Mouse (Mus musculus) midbrain, postnatal 0 days (tissue): Measurements from ENCODE around the gene Myt1l. TPM values are rescaled to one million over a fixed set of nuclear protein-coding genes. Genes with fewer than 3 reads are reported as not detected.

Experiments used
- ATAC-seq: fragments of 200-750 bp; cut with Nextera tagmentation; 2 replicates; pipeline ENCODE4 v1.8.0; 2017; ENCODE audit warnings: moderate number of reproducible peaks, mild to moderate bottlenecking, moderate TSS enrichment, moderate library complexity; ENCODE audit not compliant: low FRiP score
- DNase-seq: peaks from one replicate; pipeline ENCODE4 v3.0.0-alpha.2; 2015; ENCODE audit warnings: low spot score
- H3K27ac ChIP-seq: fragments of 300-500 bp; sonication (generic); 2 replicates; pipeline ENCODE4 v1.5.1; 2014; ENCODE audit warnings: low read depth, mild to moderate bottlenecking, low read length, mixed read lengths
- H3K27me3 ChIP-seq: fragments of 300-500 bp; sonication (generic); 2 replicates; pipeline ENCODE4 v1.6.1; 2014; ENCODE audit warnings: low read length, control low read depth, mixed read lengths; ENCODE audit not compliant: insufficient read depth
- H3K36me3 ChIP-seq: fragments of 300-500 bp; sonication (generic); 2 replicates; pipeline ENCODE4 v1.6.1; 2014; ENCODE audit warnings: low read length, control low read depth, mixed read lengths; ENCODE audit not compliant: insufficient read depth
- H3K4me1 ChIP-seq: fragments of 300-500 bp; sonication (generic); 2 replicates; pipeline ENCODE4 v1.6.1; 2014; ENCODE audit warnings: mild to moderate bottlenecking, control low read depth, antibody characterized with exemption, low read length, mixed read lengths; ENCODE audit not compliant: insufficient read depth
- H3K4me2 ChIP-seq: fragments of 300-500 bp; sonication (generic); 2 replicates; pipeline ENCODE4 v1.6.1; 2014; ENCODE audit warnings: low read depth, mild to moderate bottlenecking, low read length, mixed read lengths; ENCODE audit not compliant: poor library complexity, severe bottlenecking
- H3K4me3 ChIP-seq: fragments of 300-500 bp; sonication (generic); 2 replicates; pipeline ENCODE4 v1.5.1; 2014; ENCODE audit warnings: low read depth, mild to moderate bottlenecking, low read length, moderate library complexity
- H3K9ac ChIP-seq: fragments of 300-500 bp; sonication (generic); replicated peaks from 2 replicates; pipeline ENCODE4 v1.6.1; 2014; ENCODE audit warnings: mild to moderate bottlenecking, low read length, moderate library complexity, mixed read lengths; ENCODE audit not compliant: poor library complexity, severe bottlenecking
- H3K9me3 ChIP-seq: fragments of 300-500 bp; sonication (generic); 2 replicates; pipeline ENCODE4 v1.6.1; 2016; ENCODE audit warnings: low read length, control low read depth
- CTCF ChIP-seq: IDR thresholded peaks from 2 replicates; pipeline ENCODE4 v1.5.1; 2016; ENCODE audit warnings: antibody characterized with exemption, mild to moderate bottlenecking
- whole genome bisulfite sequencing: fragments of 180-500 bp; shearing (Covaris S2); extraction: QIAGEN DNeasy Blood & Tissue Kit; methylation state at CpG from one replicate; pipeline ENCODE4 v1.1.7; 2014; 5-methylcytosine and 5-hydroxymethylcytosine counted together
- polyA plus RNA-seq: library from polyadenylated mRNA; unstranded; fragments of >200 nt; fragmentation: Nextera tagmentation; extraction: Ambion mirVana; gene quantifications from 2 replicates; pipeline ENCODE4 v1.2.1, GENCODE M21; 2015
- total RNA-seq: library from RNA; depleted of rRNA; stranded (reverse); fragments of >200 nt; gene quantifications from 2 replicates; pipeline ENCODE4 v1.2.3, GENCODE M21; 2014

Gene Myt1l
- total and polyA plus RNA-seq, 2 experiments from 2014 or later: 104 to 223 TPM

- Histone ChIP-seq H3K9me3 (no peaks in the 10 kb centered on the region), H3K4me2 (no peak overlapping the region), H3K27ac (no peak overlapping the region), H3K9ac (no peak overlapping the region), H3K4me3 (no peak overlapping the region), H3K4me1 (no peaks in the 10 kb centered on the region), H3K36me3 (no peaks in the 10 kb centered on the region), H3K27me3 (no peaks in the 10 kb centered on the region)
- ATAC-seq (no peak), DNase-seq (no peak)
- no peak for TF ChIP-seq CTCF
- 64% methylated on average over 3 of the region's 3 CpGs for WGBS
Observed at GRCm38 (mm10) chr12:29798595-29799391, 270.6 kb downstream of the Myt1l start.

GRCm38 (mm10) chr12:29806415-29806814 is 278.2 kb downstream of the Myt1l start:
- DNase-seq (no peak), ATAC-seq (no peak)
- Histone ChIP-seq H3K27me3 (no peaks in the 10 kb centered on the region), H3K4me1 (no peaks in the 10 kb centered on the region), H3K36me3 (0 out of 2 replicates have a peak, but pooled peaks cover 7% of the 10 kb centered on the region), H3K4me2 (no peak overlapping the region), H3K27ac (no peak overlapping the region), H3K9me3 (no peaks in the 10 kb centered on the region), H3K4me3 (no peak overlapping the region), H3K9ac (no peak overlapping the region)
- WGBS: 91% methylated on average over 1 of the region's 1 CpGs
- no peak for TF ChIP-seq CTCF

GRCm38 (mm10) chr12:29809569-29810185 is 281.5 kb downstream of the Myt1l start:
- H3K4me1 ChIP-seq: no peaks in the 10 kb centered on the region
- no peak for TF ChIP-seq CTCF
- H3K4me3 ChIP-seq: no peak overlapping the region
- no peaks in the 10 kb centered on the region for H3K27me3 ChIP-seq
- no peak overlapping the region for H3K4me2 ChIP-seq
- H3K27ac ChIP-seq: no peak overlapping the region
- H3K36me3 ChIP-seq: 0 out of 2 replicates have a peak, but pooled peaks cover 9% of the 10 kb centered on the region
- DNase-seq (peak; percentile 27), ATAC-seq (0 out of 2 replicates have a peak, but pooled peaks have one; percentile 5)
- WGBS: 36% methylated on average over 12 of the region's 12 CpGs
- no peaks in the 10 kb centered on the region for H3K9me3 ChIP-seq
- no peak overlapping the region for H3K9ac ChIP-seq

GRCm38 (mm10) chr12:29815466-29815865 is 287.3 kb downstream of the Myt1l start:
- no peak overlapping the region for H3K4me3 ChIP-seq
- H3K36me3 ChIP-seq: 0 out of 2 replicates have a peak, but pooled peaks cover 3% of the 10 kb centered on the region
- WGBS: 59% methylated on average over 2 of the region's 2 CpGs
- H3K4me2 ChIP-seq: no peak overlapping the region
- TF ChIP-seq CTCF: no peak
- H3K4me1 ChIP-seq: peaks cover 4% of the 10 kb centered on the region; the same call in 1 of the 2 replicates
- H3K9me3 ChIP-seq: no peaks in the 10 kb centered on the region
- no peaks in the 10 kb centered on the region for H3K27me3 ChIP-seq
- peak overlapping the region; percentile 33; the same call in 1 of the 2 replicates for H3K27ac ChIP-seq
- DNase-seq (no peak), ATAC-seq (no peak)
- H3K9ac ChIP-seq: no peak overlapping the region

- peak overlapping the region; percentile 33 for H3K27ac ChIP-seq
- no peak for TF ChIP-seq CTCF
- no peaks in the 10 kb centered on the region for H3K9me3 ChIP-seq
- H3K36me3 ChIP-seq: 0 out of 2 replicates have a peak, but pooled peaks cover 2% of the 10 kb centered on the region
- no peak for DNase-seq
- H3K4me3 ChIP-seq: no peak overlapping the region
- H3K4me1 ChIP-seq: peaks cover 7% of the 10 kb centered on the region
- H3K27me3 ChIP-seq: no peaks in the 10 kb centered on the region
- no peak overlapping the region for H3K4me2 ChIP-seq
- 41% methylated on average over 2 of the region's 2 CpGs for WGBS
- no peak overlapping the region for H3K9ac ChIP-seq
- ATAC-seq: peak; percentile 50; the same call in 1 of the 2 replicates
Observed at GRCm38 (mm10) chr12:29816130-29816529, 287.9 kb downstream of the Myt1l start.

- TF ChIP-seq CTCF: no peak
- Histone ChIP-seq H3K27ac (peak overlapping the region; percentile 59; the same call in 1 of the 2 replicates), H3K27me3 (no peaks in the 10 kb centered on the region), H3K36me3 (0 out of 2 replicates have a peak, but pooled peaks cover 2% of the 10 kb centered on the region), H3K4me3 (no peak overlapping the region), H3K9ac (no peak overlapping the region), H3K4me2 (no peak overlapping the region), H3K4me1 (peaks cover 14% of the 10 kb centered on the region), H3K9me3 (no peaks in the 10 kb centered on the region)
- WGBS: 55% methylated on average over 6 of the region's 6 CpGs
- peak; percentile 52 for DNase-seq
- no peak for ATAC-seq
Observed at GRCm38 (mm10) chr12:29816761-29817160, 288.6 kb downstream of the Myt1l start.
